Mouse (Mus musculus) small intestine, adult 10 weeks (tissue): ENCODE results near the gene Arhgap32. TPM values are rescaled to one million over a fixed set of nuclear protein-coding genes. Genes with fewer than 3 reads are reported as not detected.

Source experiments
- polyA plus RNA-seq: library from polyadenylated mRNA; stranded (reverse); fragments of 350-450 nt; fragmentation: Illumina TruSeq; extraction: RNeasy Lipid Tissue Mini Kit (QIAGEN cat#74804); gene quantifications from one replicate; pipeline ENCODE4 v1.2.3, GENCODE M21; 2014; ENCODE audit warnings: low replicate concordance

Arhgap32 gene
- 28.5 TPM for polyA plus RNA-seq

DNA sequence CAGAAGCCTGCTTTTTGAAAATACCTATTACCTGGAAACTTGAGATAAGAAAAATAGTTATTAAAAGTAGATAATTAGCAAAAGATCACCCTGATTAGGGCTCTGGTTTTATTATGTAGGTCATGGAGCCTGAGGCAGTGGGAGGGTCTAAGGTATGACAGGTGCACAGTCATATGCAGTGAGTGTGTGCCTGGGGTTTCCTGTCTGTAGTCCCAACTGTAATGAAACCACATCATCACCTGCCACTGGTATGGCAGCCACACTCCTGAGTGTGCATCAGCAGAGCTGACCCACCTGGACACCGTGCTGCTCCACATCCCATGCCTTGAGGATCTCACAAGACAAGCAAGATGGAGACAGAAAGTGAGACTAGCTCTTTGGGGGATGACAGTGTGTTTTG is at the start of gene Arhgap32:
Gene Arhgap32, plus strand, starts transcription at position 351 of the 400 bp plus-strand sequence.

Other genes starting within 250 kb of the Arhgap32 start
- 1.7 TPM for gene Barx2, start 202.7 kb upstream of the Arhgap32 start, polyA plus RNA-seq
- 0.48 TPM for gene Kcnj5, start 228.2 kb downstream of the Arhgap32 start, polyA plus RNA-seq